Mouse (Mus musculus): ENCODE data around the gene Sorcs3. TPM values are rescaled to one million over a fixed set of nuclear protein-coding genes. Genes with fewer than 3 reads are reported as not detected.

Sorcs3 gene
- polyA plus RNA-seq, 1 experiment from 2014 or later: 0.94 TPM

DNA sequence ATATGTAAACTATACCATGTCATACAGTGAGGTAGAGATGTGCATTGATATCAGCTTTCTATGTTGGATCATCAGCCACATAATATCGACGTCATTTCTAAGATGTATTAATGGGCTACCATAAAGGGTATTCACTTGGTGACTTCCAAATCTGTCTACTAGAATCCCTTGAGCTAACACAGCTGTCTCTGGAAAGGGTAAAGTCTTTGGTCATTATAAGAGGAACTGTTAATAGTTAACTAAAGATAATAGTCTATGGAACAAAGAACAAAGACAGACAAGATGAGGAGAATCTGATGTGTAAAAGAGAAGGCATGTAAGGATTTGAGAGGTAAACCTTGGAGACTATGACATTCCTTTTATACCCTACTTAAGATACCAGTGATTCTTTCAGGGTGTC is 497.9 kb downstream of the Sorcs3 start:
- H3K27ac ChIP-seq (replicated peaks; ENCODE audit: low read depth, low read length): no peak overlapping the region
- WGBS: 89% methylated on average over 2 of the region's 2 CpGs
- H3K9ac ChIP-seq (replicated peaks; ENCODE audit: low read length): no peak overlapping the region
- H3K27me3 ChIP-seq (ENCODE audit: control insufficient read depth, insufficient read depth, low read length): no peaks in the 10 kb centered on the region
- H3K4me1 ChIP-seq (ENCODE audit: control insufficient read depth, insufficient read depth, low read length): no peaks in the 10 kb centered on the region
- no peaks in the 10 kb centered on the region for H3K9me3 ChIP-seq (replicated peaks; ENCODE audit: control insufficient read depth, low read length)
- no peak overlapping the region for H3K4me2 ChIP-seq (ENCODE audit: low read depth, low read length)
- DNase-seq (ENCODE audit: low spot score) (no peak), ATAC-seq (replicated peaks; ENCODE audit: insufficient number of reproducible peaks, low FRiP score, low TSS enrichment, low read depth) (no peak)
- no peak overlapping the region for H3K4me3 ChIP-seq (ENCODE audit: low read depth, low read length)
- H3K36me3 ChIP-seq (replicated peaks; ENCODE audit: control insufficient read depth, insufficient read depth, low read depth, low read length): no peaks in the 10 kb centered on the region

- no peaks in the 10 kb centered on the region for H3K27me3 ChIP-seq (ENCODE audit: control insufficient read depth, insufficient read depth, low read length)
- ATAC-seq (replicated peaks; ENCODE audit: insufficient number of reproducible peaks, low FRiP score, low TSS enrichment, low read depth): peak; percentile 70
Observed at GRCm38 (mm10) chr19:48706267-48706923, 500.6 kb downstream of the Sorcs3 start.

DNA sequence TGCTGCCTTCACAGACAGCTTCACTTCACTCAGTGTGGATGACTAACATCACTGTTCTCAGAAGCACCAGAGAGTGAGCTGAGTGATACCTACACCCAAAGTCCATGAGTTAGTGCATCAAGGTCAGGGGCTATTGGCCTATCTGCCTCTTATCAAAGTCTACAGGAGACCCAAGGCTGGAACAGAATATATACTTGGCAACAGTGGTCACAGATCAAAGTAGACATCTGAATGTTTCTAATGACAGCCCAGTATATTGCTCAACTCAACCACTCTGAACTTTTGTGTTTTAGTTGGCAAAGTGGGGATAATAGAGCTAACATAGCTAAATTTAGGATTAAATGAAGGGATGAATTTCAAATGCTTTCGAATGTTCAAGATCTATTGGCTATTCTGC is 501.1 kb downstream of the Sorcs3 start:
- no peaks in the 10 kb centered on the region for H3K36me3 ChIP-seq (replicated peaks; ENCODE audit: control insufficient read depth, insufficient read depth, low read depth, low read length)
- ATAC-seq (replicated peaks; ENCODE audit: insufficient number of reproducible peaks, low FRiP score, low TSS enrichment, low read depth) (no peak), DNase-seq (ENCODE audit: low spot score) (no peak)
- 93% methylated on average over 1 of the region's 1 CpGs for WGBS
- no peak overlapping the region for H3K27ac ChIP-seq (replicated peaks; ENCODE audit: low read depth, low read length)
- no peaks in the 10 kb centered on the region for H3K4me1 ChIP-seq (ENCODE audit: control insufficient read depth, insufficient read depth, low read length)
- no peak overlapping the region for H3K4me3 ChIP-seq (ENCODE audit: low read depth, low read length)
- H3K9me3 ChIP-seq (replicated peaks; ENCODE audit: control insufficient read depth, low read length): no peaks in the 10 kb centered on the region
- H3K4me2 ChIP-seq (ENCODE audit: low read depth, low read length): no peak overlapping the region
- H3K9ac ChIP-seq (replicated peaks; ENCODE audit: low read length): no peak overlapping the region
- no peaks in the 10 kb centered on the region for H3K27me3 ChIP-seq (ENCODE audit: control insufficient read depth, insufficient read depth, low read length)

More at GRCm38 (mm10) chr19:48706267-48706923, 500.6 kb downstream of the Sorcs3 start:
- Histone ChIP-seq H3K4me3 (ENCODE audit: low read depth, low read length) (no peak overlapping the region), H3K9ac (replicated peaks; ENCODE audit: low read length) (no peak overlapping the region), H3K4me2 (ENCODE audit: low read depth, low read length) (no peak overlapping the region), H3K9me3 (replicated peaks; ENCODE audit: control insufficient read depth, low read length) (no peaks in the 10 kb centered on the region), H3K27ac (replicated peaks; ENCODE audit: low read depth, low read length) (no peak overlapping the region), H3K4me1 (ENCODE audit: control insufficient read depth, insufficient read depth, low read length) (no peaks in the 10 kb centered on the region), H3K36me3 (replicated peaks; ENCODE audit: control insufficient read depth, insufficient read depth, low read depth, low read length) (no peaks in the 10 kb centered on the region)
- 6% methylated on average over 1 of the region's 1 CpGs for WGBS
- peak; percentile 80 for DNase-seq (ENCODE audit: low spot score)

- no peaks in the 10 kb centered on the region for H3K4me1 ChIP-seq (ENCODE audit: control insufficient read depth, insufficient read depth, low read length)
- H3K9ac ChIP-seq (replicated peaks; ENCODE audit: low read length): no peak overlapping the region
- H3K27me3 ChIP-seq (ENCODE audit: control insufficient read depth, insufficient read depth, low read length): no peaks in the 10 kb centered on the region
- H3K9me3 ChIP-seq (replicated peaks; ENCODE audit: control insufficient read depth, low read length): no peaks in the 10 kb centered on the region
- no peaks in the 10 kb centered on the region for H3K36me3 ChIP-seq (replicated peaks; ENCODE audit: control insufficient read depth, insufficient read depth, low read depth, low read length)
- ATAC-seq (replicated peaks; ENCODE audit: insufficient number of reproducible peaks, low FRiP score, low TSS enrichment, low read depth): no peak; the same call in 1 of the 2 replicates
- no peak overlapping the region for H3K4me2 ChIP-seq (ENCODE audit: low read depth, low read length)
- no peak overlapping the region for H3K4me3 ChIP-seq (ENCODE audit: low read depth, low read length)
- no peak overlapping the region for H3K27ac ChIP-seq (replicated peaks; ENCODE audit: low read depth, low read length)
- WGBS: 62% methylated on average over 6 of the region's 6 CpGs
- DNase-seq (ENCODE audit: low spot score): no peak
Observed at GRCm38 (mm10) chr19:48725851-48726419, 520.1 kb downstream of the Sorcs3 start.

DNA sequence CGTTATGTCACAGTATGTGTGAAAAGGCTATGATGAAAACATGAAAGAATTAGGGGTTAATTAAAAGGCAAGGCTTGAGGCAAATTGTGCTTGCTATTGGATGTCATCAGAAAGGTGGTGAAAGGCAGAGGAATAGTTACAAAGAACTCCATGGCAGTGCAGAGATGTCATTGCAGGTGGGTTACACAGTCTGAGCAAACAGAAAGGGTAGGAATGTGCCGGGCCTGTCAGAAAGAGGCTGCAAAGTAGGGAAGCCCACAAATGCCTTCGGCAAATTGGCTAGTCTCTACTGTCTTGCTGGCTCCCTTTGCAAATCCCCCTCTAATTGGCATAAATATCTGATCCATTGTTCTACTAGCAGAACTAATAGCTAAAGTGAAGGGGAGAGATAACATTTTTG is 521.2 kb downstream of the Sorcs3 start:
- no peak overlapping the region for H3K27ac ChIP-seq (replicated peaks; ENCODE audit: low read depth, low read length)
- H3K4me2 ChIP-seq (ENCODE audit: low read depth, low read length): no peak overlapping the region
- no peak overlapping the region for H3K4me3 ChIP-seq (ENCODE audit: low read depth, low read length)
- H3K9ac ChIP-seq (replicated peaks; ENCODE audit: low read length): no peak overlapping the region
- DNase-seq (ENCODE audit: low spot score) (no peak), ATAC-seq (replicated peaks; ENCODE audit: insufficient number of reproducible peaks, low FRiP score, low TSS enrichment, low read depth) (no peak)
- no peaks in the 10 kb centered on the region for H3K4me1 ChIP-seq (ENCODE audit: control insufficient read depth, insufficient read depth, low read length)
- no peaks in the 10 kb centered on the region for H3K9me3 ChIP-seq (replicated peaks; ENCODE audit: control insufficient read depth, low read length)
- no peaks in the 10 kb centered on the region for H3K36me3 ChIP-seq (replicated peaks; ENCODE audit: control insufficient read depth, insufficient read depth, low read depth, low read length)
- WGBS: 55% methylated on average over 3 of the region's 3 CpGs
- no peaks in the 10 kb centered on the region for H3K27me3 ChIP-seq (ENCODE audit: control insufficient read depth, insufficient read depth, low read length)

DNA sequence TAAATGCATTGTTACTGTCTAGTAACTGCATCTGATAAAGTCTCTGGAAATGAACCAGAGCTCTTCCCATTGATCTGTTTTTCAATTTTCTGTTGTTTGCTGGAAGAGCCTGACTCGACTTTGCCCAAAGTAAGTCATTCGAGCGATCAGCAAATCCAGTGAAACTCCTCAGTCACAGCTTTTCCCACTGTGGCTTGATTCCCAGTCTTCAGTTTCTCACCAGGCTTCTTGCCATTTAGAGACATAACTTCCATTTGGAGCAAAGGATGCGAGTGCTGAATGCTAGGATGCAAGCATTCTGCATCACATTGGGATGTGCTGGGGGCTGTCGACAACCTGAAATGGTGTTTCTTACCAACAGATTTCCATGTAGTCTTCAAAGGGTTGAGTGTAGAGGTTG is 521.8 kb downstream of the Sorcs3 start:
- DNase-seq (ENCODE audit: low spot score): no peak
- Histone ChIP-seq H3K4me3 (ENCODE audit: low read depth, low read length) (no peak overlapping the region), H3K9me3 (replicated peaks; ENCODE audit: control insufficient read depth, low read length) (no peaks in the 10 kb centered on the region), H3K27me3 (ENCODE audit: control insufficient read depth, insufficient read depth, low read length) (no peaks in the 10 kb centered on the region), H3K27ac (replicated peaks; ENCODE audit: low read depth, low read length) (no peak overlapping the region), H3K4me1 (ENCODE audit: control insufficient read depth, insufficient read depth, low read length) (no peaks in the 10 kb centered on the region), H3K9ac (replicated peaks; ENCODE audit: low read length) (no peak overlapping the region), H3K4me2 (ENCODE audit: low read depth, low read length) (no peak overlapping the region), H3K36me3 (replicated peaks; ENCODE audit: control insufficient read depth, insufficient read depth, low read depth, low read length) (no peaks in the 10 kb centered on the region)
- 89% methylated on average over 5 of the region's 5 CpGs for WGBS
- no peak for ATAC-seq (replicated peaks; ENCODE audit: insufficient number of reproducible peaks, low FRiP score, low TSS enrichment, low read depth)

GRCm38 (mm10) chr19:48731731-48732130 is 525.9 kb downstream of the Sorcs3 start:
- WGBS: 90% methylated on average over 10 of the region's 10 CpGs
- no peaks in the 10 kb centered on the region for H3K36me3 ChIP-seq (replicated peaks; ENCODE audit: control insufficient read depth, insufficient read depth, low read depth, low read length)
- H3K4me3 ChIP-seq (ENCODE audit: low read depth, low read length): no peak overlapping the region
- DNase-seq (ENCODE audit: low spot score): no peak
- no peak for ATAC-seq (replicated peaks; ENCODE audit: insufficient number of reproducible peaks, low FRiP score, low TSS enrichment, low read depth)
- no peaks in the 10 kb centered on the region for H3K9me3 ChIP-seq (replicated peaks; ENCODE audit: control insufficient read depth, low read length)
- H3K27me3 ChIP-seq (ENCODE audit: control insufficient read depth, insufficient read depth, low read length): no peaks in the 10 kb centered on the region
- H3K4me2 ChIP-seq (ENCODE audit: low read depth, low read length): no peak overlapping the region
- H3K9ac ChIP-seq (replicated peaks; ENCODE audit: low read length): no peak overlapping the region
- no peaks in the 10 kb centered on the region for H3K4me1 ChIP-seq (ENCODE audit: control insufficient read depth, insufficient read depth, low read length)
- H3K27ac ChIP-seq (replicated peaks; ENCODE audit: low read depth, low read length): no peak overlapping the region

DNA sequence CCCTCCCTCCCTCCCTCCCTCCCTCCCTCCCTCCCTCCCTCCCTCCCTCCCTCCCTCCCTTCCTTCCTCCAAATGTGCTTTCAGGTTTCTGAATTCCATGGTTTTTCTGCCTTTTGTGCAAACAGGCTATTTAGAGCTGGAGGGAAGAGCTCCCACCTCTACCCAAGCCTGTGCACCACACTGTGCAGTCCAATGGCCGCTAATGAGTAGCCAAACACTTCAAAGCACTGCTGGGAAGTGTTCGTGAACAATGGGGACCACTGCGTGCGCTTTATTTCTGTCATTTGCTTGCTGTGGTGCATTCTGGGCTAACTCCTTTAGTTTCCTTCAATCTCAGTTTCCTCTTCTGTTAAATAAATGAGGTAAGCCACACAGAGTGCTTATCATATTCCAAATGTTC is 528.5 kb downstream of the Sorcs3 start:
- DNase-seq (ENCODE audit: low spot score) (no peak), ATAC-seq (replicated peaks; ENCODE audit: insufficient number of reproducible peaks, low FRiP score, low TSS enrichment, low read depth) (0 out of 2 replicates have a peak, but pooled peaks have one; percentile 44)
- no peak overlapping the region for H3K9ac ChIP-seq (replicated peaks; ENCODE audit: low read length)
- no peaks in the 10 kb centered on the region for H3K36me3 ChIP-seq (replicated peaks; ENCODE audit: control insufficient read depth, insufficient read depth, low read depth, low read length)
- no peak overlapping the region for H3K4me2 ChIP-seq (ENCODE audit: low read depth, low read length)
- H3K27me3 ChIP-seq (ENCODE audit: control insufficient read depth, insufficient read depth, low read length): no peaks in the 10 kb centered on the region
- 57% methylated on average over 4 of the region's 4 CpGs for WGBS
- H3K9me3 ChIP-seq (replicated peaks; ENCODE audit: control insufficient read depth, low read length): no peaks in the 10 kb centered on the region
- H3K4me1 ChIP-seq (ENCODE audit: control insufficient read depth, insufficient read depth, low read length): no peaks in the 10 kb centered on the region
- H3K27ac ChIP-seq (replicated peaks; ENCODE audit: low read depth, low read length): no peak overlapping the region
- H3K4me3 ChIP-seq (ENCODE audit: low read depth, low read length): no peak overlapping the region

All from embryonic facial prominence, embryonic 11.5 days (tissue).